Mouse (Mus musculus): Measurements from ENCODE around the gene Prickle2. TPM values are rescaled to one million over a fixed set of nuclear protein-coding genes. Genes with fewer than 3 reads are reported as not detected.

Gene Prickle2
- polyA plus RNA-seq, 1 experiment from 2014 or later = 4.1 TPM

DNA sequence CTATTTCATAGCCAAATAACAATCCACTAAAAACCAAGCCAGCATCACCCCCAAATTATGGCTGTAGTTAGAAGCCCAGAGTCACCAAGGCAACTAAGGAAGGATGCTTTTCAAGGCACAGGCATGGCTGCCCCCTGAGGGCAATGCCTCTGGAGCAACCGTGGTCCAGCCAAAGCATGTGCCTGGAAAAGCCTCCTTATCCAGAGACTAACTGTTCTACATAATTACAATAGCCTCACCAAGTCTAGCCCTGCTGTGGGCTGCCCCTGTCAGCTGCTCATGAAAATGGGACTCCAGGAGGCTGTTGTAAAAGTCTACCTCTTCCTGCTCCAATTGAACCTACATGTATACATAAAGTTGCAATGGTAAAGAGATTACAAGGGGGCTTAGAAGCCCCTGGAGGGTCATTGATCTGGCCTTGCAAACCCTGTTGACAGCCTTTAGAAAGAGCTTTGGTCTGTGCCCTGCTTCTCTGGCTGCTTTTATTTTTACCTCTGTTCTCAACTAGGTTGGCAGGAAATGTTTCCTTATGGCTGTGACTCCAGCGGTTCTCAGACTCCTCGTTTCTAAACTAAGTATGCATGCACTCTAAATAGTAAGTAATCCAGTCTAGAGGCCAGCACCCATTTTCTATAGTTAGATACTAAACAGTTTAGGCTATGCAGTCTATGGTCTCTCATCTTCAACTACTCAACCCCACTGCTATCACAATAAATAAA, 6.3 kb downstream of the Prickle2 start:
- Histone ChIP-seq H3K9ac (replicated peaks; ENCODE audit: low read length) (no peak overlapping the region), H3K36me3 (replicated peaks; ENCODE audit: control insufficient read depth, insufficient read depth, low read depth, low read length) (no peaks in the 10 kb centered on the region), H3K4me3 (ENCODE audit: low read depth, low read length) (no peak overlapping the region), H3K27me3 (ENCODE audit: control insufficient read depth, insufficient read depth, low read length) (no peaks in the 10 kb centered on the region), H3K4me2 (ENCODE audit: low read depth, low read length) (no peak overlapping the region), H3K27ac (replicated peaks; ENCODE audit: low read depth, low read length) (no peak overlapping the region), H3K9me3 (replicated peaks; ENCODE audit: control insufficient read depth, low read length) (no peaks in the 10 kb centered on the region), H3K4me1 (ENCODE audit: control insufficient read depth, insufficient read depth, low read length) (no peaks in the 10 kb centered on the region)
- DNase-seq (ENCODE audit: low spot score) (no peak), ATAC-seq (replicated peaks; ENCODE audit: insufficient number of reproducible peaks, low FRiP score, low TSS enrichment, low read depth) (no peak)
- WGBS = 17% methylated on average over 3 of the region's 3 CpGs

DNA sequence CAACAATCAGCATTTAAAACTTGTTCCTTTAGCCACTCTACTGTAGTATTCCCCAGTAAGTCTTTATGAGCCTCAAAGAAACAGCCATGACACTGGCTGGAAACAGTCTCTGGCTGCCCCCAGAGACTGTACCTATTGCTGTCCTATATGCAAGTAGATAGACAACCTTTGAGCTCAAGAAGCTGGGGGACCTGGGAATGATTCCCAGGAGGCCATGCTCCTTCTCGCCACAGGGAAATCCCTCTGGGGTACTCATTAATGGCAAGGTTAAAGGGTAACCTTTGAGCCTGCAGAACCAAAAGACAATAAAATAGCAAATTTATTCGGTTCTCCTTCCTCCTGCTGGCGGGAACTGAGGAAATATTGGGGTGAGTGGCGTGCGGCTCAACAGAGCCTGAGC, 8.1 kb downstream of the Prickle2 start:
- 60% methylated on average over 5 of the region's 5 CpGs for WGBS
- Histone ChIP-seq H3K9me3 (replicated peaks; ENCODE audit: control insufficient read depth, low read length) (no peaks in the 10 kb centered on the region), H3K4me2 (ENCODE audit: low read depth, low read length) (no peak overlapping the region), H3K27ac (replicated peaks; ENCODE audit: low read depth, low read length) (no peak overlapping the region), H3K27me3 (ENCODE audit: control insufficient read depth, insufficient read depth, low read length) (no peaks in the 10 kb centered on the region), H3K4me1 (ENCODE audit: control insufficient read depth, insufficient read depth, low read length) (no peaks in the 10 kb centered on the region), H3K9ac (replicated peaks; ENCODE audit: low read length) (no peak overlapping the region), H3K36me3 (replicated peaks; ENCODE audit: control insufficient read depth, insufficient read depth, low read depth, low read length) (no peaks in the 10 kb centered on the region), H3K4me3 (ENCODE audit: low read depth, low read length) (no peak overlapping the region)
- DNase-seq (ENCODE audit: low spot score) = no peak
- ATAC-seq (replicated peaks; ENCODE audit: insufficient number of reproducible peaks, low FRiP score, low TSS enrichment, low read depth) = no peak

DNA sequence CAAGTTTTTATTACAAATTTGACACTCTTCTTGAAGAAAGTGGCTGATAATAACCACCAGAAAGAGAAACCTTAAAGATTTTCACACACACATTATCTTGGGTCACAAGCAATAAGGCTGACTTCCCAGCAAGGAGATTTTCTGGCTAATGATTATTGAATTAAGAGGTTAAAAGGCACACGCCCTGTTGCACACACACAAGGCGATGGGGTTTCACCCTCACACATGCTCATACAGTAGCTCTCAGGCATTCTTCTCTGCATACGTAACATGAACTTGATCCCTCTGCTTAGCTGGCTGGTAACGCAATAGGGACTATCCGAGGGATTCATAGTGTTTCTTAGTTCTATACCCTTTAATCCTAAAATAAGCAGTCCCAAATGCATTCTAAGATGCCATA, 18.6 kb downstream of the Prickle2 start:
- peak; percentile 41 for DNase-seq (ENCODE audit: low spot score)
- WGBS = 57% methylated on average over 5 of the region's 5 CpGs
- H3K4me1 ChIP-seq (ENCODE audit: control insufficient read depth, insufficient read depth, low read length) = no peaks in the 10 kb centered on the region

GRCm38 (mm10) chr6:92674394-92674925, 31.5 kb downstream of the Prickle2 start:
- Histone ChIP-seq H3K27me3 (ENCODE audit: control insufficient read depth, insufficient read depth, low read length) (no peaks in the 10 kb centered on the region), H3K9ac (replicated peaks; ENCODE audit: low read length) (no peak overlapping the region), H3K9me3 (replicated peaks; ENCODE audit: control insufficient read depth, low read length) (no peaks in the 10 kb centered on the region), H3K4me2 (ENCODE audit: low read depth, low read length) (no peak overlapping the region), H3K4me1 (ENCODE audit: control insufficient read depth, insufficient read depth, low read length) (no peaks in the 10 kb centered on the region), H3K27ac (replicated peaks; ENCODE audit: low read depth, low read length) (no peak overlapping the region), H3K36me3 (replicated peaks; ENCODE audit: control insufficient read depth, insufficient read depth, low read depth, low read length) (no peaks in the 10 kb centered on the region), H3K4me3 (ENCODE audit: low read depth, low read length) (no peak overlapping the region)
- WGBS = 73% methylated on average over 8 of the region's 8 CpGs
- ATAC-seq (replicated peaks; ENCODE audit: insufficient number of reproducible peaks, low FRiP score, low TSS enrichment, low read depth) = no peak
- no peak for DNase-seq (ENCODE audit: low spot score)

More for the DNA sequence above, 18.6 kb downstream of the Prickle2 start:
- Histone ChIP-seq H3K9ac (replicated peaks; ENCODE audit: low read length) (no peak overlapping the region), H3K4me3 (ENCODE audit: low read depth, low read length) (no peak overlapping the region), H3K27me3 (ENCODE audit: control insufficient read depth, insufficient read depth, low read length) (no peaks in the 10 kb centered on the region), H3K9me3 (replicated peaks; ENCODE audit: control insufficient read depth, low read length) (no peaks in the 10 kb centered on the region), H3K4me2 (ENCODE audit: low read depth, low read length) (no peak overlapping the region), H3K27ac (replicated peaks; ENCODE audit: low read depth, low read length) (no peak overlapping the region), H3K36me3 (replicated peaks; ENCODE audit: control insufficient read depth, insufficient read depth, low read depth, low read length) (no peaks in the 10 kb centered on the region)
- no peak for ATAC-seq (replicated peaks; ENCODE audit: insufficient number of reproducible peaks, low FRiP score, low TSS enrichment, low read depth)

GRCm38 (mm10) chr6:92670518-92671147, 35.3 kb downstream of the Prickle2 start:
- H3K4me2 ChIP-seq (ENCODE audit: low read depth, low read length) = no peak overlapping the region
- no peak overlapping the region for H3K27ac ChIP-seq (replicated peaks; ENCODE audit: low read depth, low read length)
- 82% methylated on average over 5 of the region's 5 CpGs for WGBS
- no peak overlapping the region for H3K4me3 ChIP-seq (ENCODE audit: low read depth, low read length)
- H3K9ac ChIP-seq (replicated peaks; ENCODE audit: low read length) = no peak overlapping the region
- H3K36me3 ChIP-seq (replicated peaks; ENCODE audit: control insufficient read depth, insufficient read depth, low read depth, low read length) = no peaks in the 10 kb centered on the region
- DNase-seq (ENCODE audit: low spot score) = no peak
- no peaks in the 10 kb centered on the region for H3K9me3 ChIP-seq (replicated peaks; ENCODE audit: control insufficient read depth, low read length)
- ATAC-seq (replicated peaks; ENCODE audit: insufficient number of reproducible peaks, low FRiP score, low TSS enrichment, low read depth) = no peak
- no peaks in the 10 kb centered on the region for H3K27me3 ChIP-seq (ENCODE audit: control insufficient read depth, insufficient read depth, low read length)
- no peaks in the 10 kb centered on the region for H3K4me1 ChIP-seq (ENCODE audit: control insufficient read depth, insufficient read depth, low read length)

DNA sequence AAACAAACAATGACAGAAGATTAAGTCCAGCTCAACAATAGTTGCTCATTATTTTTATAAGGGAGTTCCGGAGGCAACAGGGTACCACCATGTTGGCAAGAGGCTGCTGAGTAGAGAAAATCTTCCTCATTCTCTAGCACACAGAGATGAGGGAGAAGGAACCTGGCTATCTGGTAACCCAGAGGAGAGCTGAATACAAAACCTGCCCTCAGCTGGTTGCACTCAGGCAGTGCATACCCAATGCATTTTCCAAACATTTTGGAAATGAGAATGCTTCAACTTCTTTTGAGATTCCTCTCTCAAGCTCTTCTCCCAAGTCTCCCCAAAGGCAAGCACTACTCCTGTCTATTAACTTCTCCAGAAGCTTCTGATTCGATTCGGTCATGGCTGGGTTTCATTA, 36.3 kb downstream of the Prickle2 start:
- DNase-seq (ENCODE audit: low spot score) (no peak), ATAC-seq (replicated peaks; ENCODE audit: insufficient number of reproducible peaks, low FRiP score, low TSS enrichment, low read depth) (no peak)
- Histone ChIP-seq H3K27ac (replicated peaks; ENCODE audit: low read depth, low read length) (no peak overlapping the region), H3K36me3 (replicated peaks; ENCODE audit: control insufficient read depth, insufficient read depth, low read depth, low read length) (no peaks in the 10 kb centered on the region), H3K4me2 (ENCODE audit: low read depth, low read length) (no peak overlapping the region), H3K9me3 (replicated peaks; ENCODE audit: control insufficient read depth, low read length) (no peaks in the 10 kb centered on the region), H3K4me3 (ENCODE audit: low read depth, low read length) (no peak overlapping the region), H3K9ac (replicated peaks; ENCODE audit: low read length) (no peak overlapping the region), H3K4me1 (ENCODE audit: control insufficient read depth, insufficient read depth, low read length) (no peaks in the 10 kb centered on the region), H3K27me3 (ENCODE audit: control insufficient read depth, insufficient read depth, low read length) (no peaks in the 10 kb centered on the region)
- WGBS = 88% methylated on average over 3 of the region's 3 CpGs

DNA sequence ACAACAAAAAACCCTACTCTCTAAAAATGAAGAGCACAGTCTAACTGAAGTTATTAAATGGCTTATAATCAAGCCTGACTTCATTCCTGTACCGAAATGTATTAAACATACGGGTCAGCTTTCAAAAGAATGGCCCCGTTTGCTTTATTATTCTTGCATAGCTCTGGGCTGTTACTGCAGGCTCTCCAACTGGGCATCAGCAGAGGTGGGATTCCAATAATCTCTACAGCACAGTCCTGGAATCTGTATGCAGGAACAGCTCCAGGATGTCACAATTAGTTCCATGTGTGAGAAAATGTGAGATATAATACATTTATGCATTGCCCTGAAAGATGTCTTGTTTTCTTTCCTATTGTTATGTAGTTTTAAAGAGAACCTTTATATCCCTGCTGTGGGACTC, 38.4 kb downstream of the Prickle2 start:
- WGBS = 47% methylated on average over 3 of the region's 3 CpGs
- no peaks in the 10 kb centered on the region for H3K4me1 ChIP-seq (ENCODE audit: control insufficient read depth, insufficient read depth, low read length)
- peak; percentile 54 for DNase-seq (ENCODE audit: low spot score)
- no peak overlapping the region for H3K27ac ChIP-seq (replicated peaks; ENCODE audit: low read depth, low read length)
- no peak overlapping the region for H3K4me3 ChIP-seq (ENCODE audit: low read depth, low read length)
- no peak for ATAC-seq (replicated peaks; ENCODE audit: insufficient number of reproducible peaks, low FRiP score, low TSS enrichment, low read depth)
- no peaks in the 10 kb centered on the region for H3K27me3 ChIP-seq (ENCODE audit: control insufficient read depth, insufficient read depth, low read length)
- H3K4me2 ChIP-seq (ENCODE audit: low read depth, low read length) = no peak overlapping the region
- H3K9ac ChIP-seq (replicated peaks; ENCODE audit: low read length) = no peak overlapping the region
- H3K9me3 ChIP-seq (replicated peaks; ENCODE audit: control insufficient read depth, low read length) = no peaks in the 10 kb centered on the region
- H3K36me3 ChIP-seq (replicated peaks; ENCODE audit: control insufficient read depth, insufficient read depth, low read depth, low read length) = no peaks in the 10 kb centered on the region

DNA sequence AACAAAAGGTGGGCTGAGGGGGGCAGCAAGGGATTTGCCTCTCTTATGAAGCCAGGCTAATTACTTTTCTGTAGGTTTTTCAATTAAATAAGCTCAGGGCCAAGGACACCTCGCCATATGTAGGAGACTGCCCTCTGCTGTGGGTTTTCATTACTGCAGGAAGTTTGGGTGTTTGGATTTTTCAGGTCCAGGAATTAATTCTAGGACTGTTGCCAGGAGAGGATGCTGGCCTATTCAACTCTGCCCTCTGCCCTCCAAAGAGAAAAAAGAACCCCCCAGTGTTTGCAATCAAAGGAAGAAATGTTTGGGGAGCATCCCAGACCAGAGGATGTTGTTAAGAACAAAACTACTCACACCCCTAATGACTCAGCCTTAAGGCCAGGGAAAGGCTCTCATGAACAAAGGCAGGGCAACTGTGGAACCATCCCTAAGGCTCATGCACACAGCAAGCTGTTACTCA, 40.4 kb downstream of the Prickle2 start:
- H3K4me2 ChIP-seq (ENCODE audit: low read depth, low read length) = no peak overlapping the region
- H3K9ac ChIP-seq (replicated peaks; ENCODE audit: low read length) = no peak overlapping the region
- no peaks in the 10 kb centered on the region for H3K27me3 ChIP-seq (ENCODE audit: control insufficient read depth, insufficient read depth, low read length)
- no peaks in the 10 kb centered on the region for H3K9me3 ChIP-seq (replicated peaks; ENCODE audit: control insufficient read depth, low read length)
- no peak overlapping the region for H3K27ac ChIP-seq (replicated peaks; ENCODE audit: low read depth, low read length)
- peak; percentile 72 for DNase-seq (ENCODE audit: low spot score)
- H3K36me3 ChIP-seq (replicated peaks; ENCODE audit: control insufficient read depth, insufficient read depth, low read depth, low read length) = no peaks in the 10 kb centered on the region
- no peak overlapping the region for H3K4me3 ChIP-seq (ENCODE audit: low read depth, low read length)
- ATAC-seq (replicated peaks; ENCODE audit: insufficient number of reproducible peaks, low FRiP score, low TSS enrichment, low read depth) = no peak; the same call in 1 of the 2 replicates
- 7% methylated on average over 1 of the region's 1 CpGs for WGBS
- H3K4me1 ChIP-seq (ENCODE audit: control insufficient read depth, insufficient read depth, low read length) = no peaks in the 10 kb centered on the region
